Mouse (Mus musculus): ENCODE results near the gene Fancb. TPM values are rescaled to one million over a fixed set of nuclear protein-coding genes. Genes with fewer than 3 reads are reported as not detected.

Fancb gene
- polyA plus RNA-seq (2012; fragmentation: generic; extraction: Trizol): under 1 TPM; 0.16 to 0.79 TPM

GRCm38 (mm10) chrX:164980193-164980775, at the start of gene Fancb, which contains the start of gene Mospd2:
Fancb (plus strand) TSS chrX:164980592.
Mospd2 (minus strand) TSS chrX:164980375.

DNA sequence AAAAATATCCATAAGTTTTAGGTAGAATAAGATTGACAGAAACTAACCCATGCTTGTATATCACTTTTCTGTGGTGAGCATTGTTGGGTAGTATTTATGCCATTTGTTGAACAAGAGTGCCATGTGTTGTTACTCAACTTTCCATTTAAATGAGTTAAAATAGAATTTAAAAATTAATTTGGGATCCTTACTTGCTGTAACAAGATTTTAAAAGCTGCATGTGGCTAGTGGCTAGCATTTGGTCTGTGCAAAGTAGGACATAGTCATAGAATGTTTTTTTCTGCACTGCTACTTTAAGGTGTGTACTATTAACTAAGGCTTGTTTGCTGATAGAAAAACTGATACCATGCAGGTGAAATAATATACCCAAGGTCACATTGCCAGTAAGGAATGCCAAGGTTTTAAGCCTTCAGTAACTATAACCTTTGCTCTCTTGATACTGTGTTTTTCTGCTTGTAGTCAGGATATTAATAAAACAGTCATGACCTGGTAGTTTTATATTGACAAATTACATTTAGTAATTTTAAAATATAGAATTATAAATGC, 24.5 kb downstream of the Fancb start, which contains the start of gene Gm17604:
TSS of gene Gm17604 (minus strand) at position 51 of the 546 bp plus-strand sequence.

Other genes starting within 250 kb of the Fancb start
- gene Mospd2, start 217 bp upstream of the Fancb start, polyA plus RNA-seq (2012; fragmentation: generic; extraction: Trizol): 1 to 10 TPM in 1 of 2 experiments, under 1 TPM in 1; 0.12 to 2.3 TPM
- not detected for gene Gm17604, start 24.2 kb downstream of the Fancb start, polyA plus RNA-seq (2012; fragmentation: generic; extraction: Trizol)

All from C3H10T1/2 (cell line).